Mouse (Mus musculus) embryonic fibroblast, embryonic 13.5 days (primary cell): ENCODE results near the gene 4930432K21Rik. TPM values are rescaled to one million over a fixed set of nuclear protein-coding genes. Genes with fewer than 3 reads are reported as not detected.
A peak's percentile ranks its signal among the peaks of the same experiment; 100 is the strongest.

Experiments
- H3K27ac ChIP-seq: 2 replicates; pipeline ENCODE4 v1.5.1; 2012; ENCODE audit warnings: low read length, control low read depth, inconsistent platforms; ENCODE audit not compliant: insufficient read depth
- H3K4me1 ChIP-seq: 2 replicates; pipeline ENCODE4 v1.6.1; 2011; ENCODE audit warnings: low read length; ENCODE audit not compliant: control insufficient read depth, insufficient read depth
- H3K4me3 ChIP-seq: 2 replicates; pipeline ENCODE4 v1.5.1; 2011; ENCODE audit warnings: mild to moderate bottlenecking, control low read depth, low read length; ENCODE audit not compliant: insufficient read depth
- CTCF ChIP-seq: IDR thresholded peaks from 2 replicates; pipeline ENCODE4 v1.5.1; 2011; ENCODE audit warnings: mild to moderate bottlenecking, control low read depth, low read length, moderate library complexity, borderline replicate concordance; ENCODE audit not compliant: insufficient read depth
- POLR2A ChIP-seq: IDR thresholded peaks from 2 replicates; pipeline ENCODE4 v1.6.1; 2011; ENCODE audit warnings: low read depth, mild to moderate bottlenecking, control low read depth, low read length, moderate library complexity
- polyA plus RNA-seq: library from polyadenylated mRNA; stranded (reverse); fragments of >200 nt; gene quantifications from 2 replicates; pipeline ENCODE4 v1.2.4, GENCODE M21; 2011; ENCODE audit warnings: low read depth; ENCODE audit not compliant: missing spikeins, insufficient read length

The 4930432K21Rik gene
- polyA plus RNA-seq, 1 experiment, result 0.95 TPM

- Histone ChIP-seq H3K4me1 (0 out of 2 replicates have a peak, but pooled peaks cover 2% of the 10 kb centered on the region), H3K27ac (no peak overlapping the region), H3K4me3 (no peak overlapping the region)
- TF ChIP-seq POLR2A (no peak), CTCF (no peak)
Observed at GRCm38 (mm10) chr8:84180530-84181190, 32.8 kb downstream of the 4930432K21Rik start.

DNA sequence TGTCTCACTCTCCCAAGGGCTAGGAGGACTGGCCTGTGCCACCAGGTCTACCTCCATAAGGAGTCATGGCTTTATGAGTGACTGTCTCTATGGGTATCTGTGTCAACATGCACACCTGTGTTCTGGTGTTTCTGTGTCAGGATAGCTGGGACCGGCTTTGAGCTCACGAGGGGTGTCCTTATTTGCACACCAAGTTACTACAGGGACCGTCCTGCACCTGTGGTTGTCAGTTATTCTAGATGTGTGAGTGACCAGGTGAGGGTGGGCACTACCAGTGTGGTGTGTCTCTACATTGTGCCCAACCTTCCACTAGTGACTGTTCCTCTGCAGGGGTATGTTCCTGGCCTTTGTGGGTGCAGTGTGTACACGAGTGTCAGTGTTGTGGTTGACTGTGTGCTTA lies 35.0 kb downstream of the 4930432K21Rik start:
- H3K27ac ChIP-seq, result no peak overlapping the region
- TF ChIP-seq POLR2A (no peak), CTCF (no peak)
- H3K4me3 ChIP-seq, result 0 out of 2 replicates have a peak overlapping the region, but pooled peaks have one; percentile 48
- peaks cover 2% of the 10 kb centered on the region; the same call in 1 of the 2 replicates for H3K4me1 ChIP-seq

DNA sequence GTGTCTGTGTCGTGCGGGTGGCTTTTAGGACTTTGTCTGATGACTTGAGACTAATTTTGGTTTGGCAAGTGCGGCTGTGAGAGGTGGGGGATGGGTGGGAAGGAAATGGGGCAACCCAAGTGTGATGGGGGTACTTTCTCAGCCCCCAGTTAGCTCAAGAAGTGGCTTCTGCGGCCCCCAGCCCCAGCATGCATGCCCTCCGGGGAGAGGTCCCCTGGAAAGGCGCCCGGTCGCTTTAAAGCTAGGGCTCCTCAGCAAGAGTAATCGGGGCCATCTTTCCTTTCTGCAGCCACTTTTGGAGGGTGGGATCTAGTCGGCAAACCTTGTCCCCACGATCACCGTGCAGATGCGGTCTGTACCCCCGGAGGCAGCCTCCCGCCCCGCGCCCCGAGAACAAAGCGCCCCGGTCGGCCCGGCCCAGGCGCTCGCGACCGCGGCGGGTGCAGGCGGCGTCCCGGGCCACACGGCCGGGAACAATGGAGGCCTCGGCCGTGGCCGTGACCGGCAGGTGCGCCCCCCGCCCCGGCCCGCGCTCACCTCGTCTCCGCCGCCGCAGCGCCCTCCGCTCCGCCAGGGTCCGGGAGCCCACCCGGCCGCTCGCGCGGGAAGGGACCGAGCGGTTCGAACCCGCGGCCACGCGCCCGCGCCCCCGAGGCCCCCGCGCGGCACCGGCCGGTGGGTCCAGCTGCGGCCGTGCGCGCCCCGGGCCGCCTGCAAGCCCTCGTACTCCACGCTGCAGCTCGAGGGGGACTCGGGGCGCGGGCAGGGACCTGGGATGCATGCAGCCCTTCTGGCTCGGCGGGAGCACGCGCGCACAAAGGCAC lies 35.6 kb downstream of the 4930432K21Rik start:
- no peak overlapping the region for H3K27ac ChIP-seq
- H3K4me1 ChIP-seq, result peaks cover 2% of the 10 kb centered on the region; the same call in 1 of the 2 replicates
- peak overlapping the region; percentile 48 for H3K4me3 ChIP-seq
- TF ChIP-seq POLR2A (peak; percentile 41; the same call in 1 of the 2 replicates), CTCF (no peak)

- peak overlapping the region; percentile 27; the same call in 1 of the 2 replicates for H3K4me3 ChIP-seq
- peaks cover 2% of the 10 kb centered on the region; the same call in 1 of the 2 replicates for H3K4me1 ChIP-seq
- H3K27ac ChIP-seq, result no peak overlapping the region
- no peak for TF ChIP-seq POLR2A
- no peak for TF ChIP-seq CTCF
Observed at GRCm38 (mm10) chr8:84184085-84185043, 36.5 kb downstream of the 4930432K21Rik start.

DNA sequence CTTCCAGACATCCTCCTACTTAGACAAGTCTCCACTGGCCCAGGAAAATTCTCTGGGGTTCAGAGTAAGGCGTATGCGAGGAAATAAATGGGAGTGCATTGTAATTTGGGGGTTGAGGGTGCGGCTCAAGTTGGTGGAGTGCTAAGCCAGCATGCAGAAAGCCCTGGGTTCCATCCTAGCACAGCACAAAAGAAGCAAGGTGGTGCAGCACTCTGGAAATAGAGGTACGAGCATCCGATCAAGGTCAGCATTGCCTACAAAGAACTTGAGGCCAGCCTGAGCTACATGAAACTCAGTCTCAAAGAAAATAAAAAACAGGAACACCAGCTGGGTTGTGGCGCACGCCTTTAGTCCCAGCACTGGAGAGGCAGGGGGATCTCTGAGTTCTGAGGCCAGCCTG lies 37.3 kb downstream of the 4930432K21Rik start, which contains the start of gene Nanos3:
Gene Nanos3, minus strand, starts transcription at position 101 of the 400 bp plus-strand sequence.
- TF ChIP-seq POLR2A (no peak), CTCF (no peak)
- Histone ChIP-seq H3K4me1 (peaks cover 2% of the 10 kb centered on the region; the same call in 1 of the 2 replicates), H3K27ac (no peak within 1 kb of the TSS), H3K4me3 (peak within 1 kb of the TSS; percentile 27; the same call in 1 of the 2 replicates)

DNA sequence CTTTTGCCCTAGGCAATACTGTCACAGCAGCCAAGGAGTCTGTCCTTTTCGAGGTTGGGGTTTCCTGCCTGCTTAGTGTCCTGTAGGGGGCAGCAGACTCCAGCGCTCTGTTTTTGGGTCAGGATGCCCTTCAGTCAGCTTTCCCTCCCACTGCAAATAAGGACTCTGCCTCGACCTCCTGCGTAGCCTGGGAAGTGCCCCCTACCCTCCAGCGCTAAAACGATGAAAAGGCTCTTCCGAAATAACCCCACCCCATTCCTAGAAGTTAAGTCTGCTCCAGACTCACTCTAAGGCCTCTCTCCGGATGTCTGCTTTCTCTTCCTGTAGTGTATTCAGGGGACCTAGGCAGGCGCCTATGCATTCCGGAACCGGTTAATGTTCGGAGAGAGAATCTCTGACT lies 38.7 kb downstream of the 4930432K21Rik start:
- peak overlapping the region; percentile 27 for H3K4me3 ChIP-seq
- peak overlapping the region; percentile 60 for H3K27ac ChIP-seq
- TF ChIP-seq CTCF (peak; percentile 79), POLR2A (0 out of 2 replicates have a peak, but pooled peaks have one; percentile 13)
- peaks cover 3% of the 10 kb centered on the region; the same call in 1 of the 2 replicates for H3K4me1 ChIP-seq

- Histone ChIP-seq H3K27ac (peak overlapping the region; percentile 60), H3K4me3 (peak overlapping the region; percentile 27), H3K4me1 (peaks cover 4% of the 10 kb centered on the region; the same call in 1 of the 2 replicates)
- TF ChIP-seq CTCF, result peak; percentile 72
- TF ChIP-seq POLR2A, result no peak
Observed at GRCm38 (mm10) chr8:84187065-84187755, 39.4 kb downstream of the 4930432K21Rik start.

GRCm38 (mm10) chr8:84188671-84189070 lies 40.8 kb downstream of the 4930432K21Rik start:
- Histone ChIP-seq H3K4me3 (no peak overlapping the region), H3K4me1 (peaks cover 4% of the 10 kb centered on the region; the same call in 1 of the 2 replicates), H3K27ac (no peak overlapping the region)
- TF ChIP-seq CTCF, result no peak
- TF ChIP-seq POLR2A, result no peak
